In the genomic region with DNA sequence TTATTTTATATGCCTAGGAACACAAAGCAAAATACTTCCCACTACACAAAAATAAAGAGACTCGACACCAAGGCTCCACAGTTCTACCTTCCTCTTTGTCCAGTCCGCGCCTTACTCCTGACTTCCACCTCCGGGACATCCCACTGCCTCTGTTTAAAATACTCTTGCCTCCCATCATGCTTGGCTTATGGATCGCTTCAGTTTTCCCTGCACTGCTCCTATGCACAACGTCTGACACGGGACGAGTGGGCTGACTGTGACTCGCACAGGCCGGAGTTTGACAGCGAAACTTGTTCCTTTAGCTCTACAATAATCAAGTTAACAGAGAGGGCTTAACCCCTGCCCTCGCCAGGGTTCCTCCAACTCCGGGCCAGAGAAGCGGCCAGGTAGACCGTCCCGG, we compare ENCODE assay signal across 8 mouse cellular contexts. TPM values are rescaled to one million over a fixed set of nuclear protein-coding genes. Genes with fewer than 3 reads are reported as not detected.
A peak's percentile ranks its signal among the peaks of the same experiment; 100 is the strongest.
DNase-seq lines count a peak whose midpoint lies in the region; ATAC-seq and TF ChIP-seq lines count a peak whose summit lies in the region.

No protein-coding gene starts in this region.

- peak overlapping the region; percentile 77 for H3K9ac ChIP-seq in heart, embryonic 11.5 days (ENCODE audit: low read depth, low read length)
- H3K9ac ChIP-seq in forebrain, postnatal 0 days = peak overlapping the region; percentile 53

- WGBS in heart, embryonic 11.5 days (ENCODE audit: insufficient replicate concordance) = under 1% methylated on average over 16 of the region's 16 CpGs
- WGBS in forebrain, postnatal 0 days = under 1% methylated on average over 16 of the region's 16 CpGs

- no peaks in the 10 kb centered on the region for H3K9me3 ChIP-seq in heart, embryonic 11.5 days (replicated peaks; ENCODE audit: control insufficient read depth, low read length)
- H3K9me3 ChIP-seq in forebrain, postnatal 0 days (ENCODE audit: low read length) = no peaks in the 10 kb centered on the region

- H3K36me3 ChIP-seq in heart, embryonic 11.5 days (ENCODE audit: control insufficient read depth, insufficient read depth, low read length) = peaks cover 4% of the 10 kb centered on the region; the same call in 1 of the 2 replicates
- H3K36me3 ChIP-seq in forebrain, postnatal 0 days (ENCODE audit: insufficient read depth) = peaks cover 13% of the 10 kb centered on the region

- no peak for DNase-seq in heart, postnatal 4 days
- peak; percentile 13 for DNase-seq in ES-CJ7 (ENCODE audit: low read depth, low spot score)
- DNase-seq in forebrain, postnatal 0 days = no peak
- DNase-seq in urinary bladder, postnatal 25 days (ENCODE audit: low spot score) = no peak
- no peak for DNase-seq in retina, postnatal 1 day
- no peak for DNase-seq in thymus, postnatal 25 days

- H3K27me3 ChIP-seq in heart, embryonic 11.5 days (ENCODE audit: control insufficient read depth, insufficient read depth, low read length) = no peaks in the 10 kb centered on the region
- no peaks in the 10 kb centered on the region for H3K27me3 ChIP-seq in forebrain, postnatal 0 days (ENCODE audit: insufficient read depth, low read length)

- peak overlapping the region; percentile 57 for H3K27ac ChIP-seq in heart, embryonic 11.5 days (ENCODE audit: low read depth, low read length)
- H3K27ac ChIP-seq in forebrain, postnatal 0 days (ENCODE audit: low read depth, low read length) = no peak overlapping the region

- H3K4me3 ChIP-seq in heart, embryonic 11.5 days (ENCODE audit: low read depth, low read length) = peak overlapping the region; percentile 95
- peak overlapping the region; percentile 95 for H3K4me3 ChIP-seq in forebrain, postnatal 0 days (ENCODE audit: low read depth, low read length)

- peak overlapping the region; percentile 87 for H3K4me2 ChIP-seq in heart, embryonic 11.5 days
- H3K4me2 ChIP-seq in forebrain, postnatal 0 days (ENCODE audit: low read depth) = peak overlapping the region; percentile 86

- H3K4me1 ChIP-seq in heart, embryonic 11.5 days (ENCODE audit: control insufficient read depth, insufficient read depth, low read length) = peaks cover 10% of the 10 kb centered on the region
- peaks cover 17% of the 10 kb centered on the region; the same call in 1 of the 2 replicates for H3K4me1 ChIP-seq in forebrain, postnatal 0 days (ENCODE audit: insufficient read depth)

- TF ChIP-seq CTCF in forebrain, postnatal 0 days (IDR thresholded peaks at IDR 0.05; ENCODE audit: low read depth) = no peak

- no peak for ATAC-seq in heart, embryonic 11.5 days (replicated peaks; ENCODE audit: insufficient number of reproducible peaks, low FRiP score, low TSS enrichment)
- ATAC-seq in forebrain, postnatal 0 days = no peak; the same call in 1 of the 2 replicates
- peak; percentile 7; the same call in 1 of the 2 replicates for ATAC-seq in megakaryocyte progenitor cell, adult 5-6 weeks (replicated peaks; ENCODE audit: poor library complexity)

RNA-seq across cellular contexts. Expression of a gene that starts 0.3 kb away (rescaled TPM):
- polyA plus RNA-seq in heart, embryonic 11.5 days (2014; fragmentation: Nextera tagmentation; extraction: Ambion mirVana) = 65.1 and 66.5 TPM in 2 replicates
- 10 to 100 TPM; 40.1 to 45.0 TPM for total RNA-seq in heart, postnatal 4 days (2021)
- 29.4 and 36.2 TPM in 2 replicates for total RNA-seq in forebrain, postnatal 0 days (2014; rRNA removed)
- polyA plus RNA-seq in forebrain, postnatal 0 days (2015; fragmentation: Nextera tagmentation; extraction: Ambion mirVana) = 58.8 and 59.7 TPM in 2 replicates
- total RNA-seq in megakaryocyte progenitor cell, adult 5-6 weeks (2015) = 201 and 209 TPM in 2 replicates
- total RNA-seq in megakaryocyte progenitor cell, adult 5-6 weeks (2017) = 155 and 169 TPM in 2 replicates
